Mouse (Mus musculus) layer of hippocampus, postnatal 10 days (tissue): Measurements from ENCODE around the gene Hsd17b3. TPM values are rescaled to one million over a fixed set of nuclear protein-coding genes. Genes with fewer than 3 reads are reported as not detected.

Experiments used
- DNase-seq, 2 experiments: peaks; one replicate each; pipeline ENCODE4 v3.0.0; 2021; ENCODE audit warnings: low spot score in 2 of 2
- long read RNA-seq: library from polyadenylated mRNA; stranded (forward); transcript quantifications from one replicate; pipeline ENCODE4 v2.0.0, GENCODE M21; 2023
- total RNA-seq, 2 experiments: library from RNA; stranded (reverse); gene quantifications; 2 replicates each; pipeline ENCODE4 v1.2.3; 2021

The Hsd17b3 gene
- not detected for total RNA-seq
- long read RNA-seq, result 0 reads

DNA sequence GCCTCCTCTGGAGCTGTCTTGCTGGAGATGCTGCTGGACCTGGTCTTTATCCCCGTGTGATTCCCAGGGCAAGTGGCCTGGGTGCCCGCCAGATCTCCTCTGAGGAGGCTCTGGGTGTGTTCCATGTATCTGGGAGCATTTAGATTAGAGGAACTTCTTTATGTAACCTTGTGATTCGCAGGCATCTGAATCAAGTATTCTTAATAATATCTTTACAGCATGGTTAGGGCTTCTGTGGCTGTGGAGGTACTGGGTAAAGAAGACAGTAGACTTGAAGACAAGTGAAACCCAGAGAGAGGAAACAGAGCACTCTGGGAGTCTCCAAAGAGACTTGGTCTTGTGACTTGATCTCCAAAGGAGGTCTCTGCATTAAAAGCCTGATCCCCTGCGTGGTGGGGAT is at the start of gene Hsd17b3:
Gene Hsd17b3, minus strand, starts transcription at position 101 of the 400 bp plus-strand sequence.
- no peak for DNase-seq

GRCm38 (mm10) chr13:64129616-64130375 is 40.8 kb upstream of the Hsd17b3 start:
- DNase-seq, result peak; percentile 28 to 49

GRCm38 (mm10) chr13:64128858-64129615 is 40.0 kb upstream of the Hsd17b3 start, which contains the start of gene Slc35d2:
TSS of gene Slc35d2 (minus strand) at chr13:64129368.
- DNase-seq, result peak; percentile 9 to 49

DNA sequence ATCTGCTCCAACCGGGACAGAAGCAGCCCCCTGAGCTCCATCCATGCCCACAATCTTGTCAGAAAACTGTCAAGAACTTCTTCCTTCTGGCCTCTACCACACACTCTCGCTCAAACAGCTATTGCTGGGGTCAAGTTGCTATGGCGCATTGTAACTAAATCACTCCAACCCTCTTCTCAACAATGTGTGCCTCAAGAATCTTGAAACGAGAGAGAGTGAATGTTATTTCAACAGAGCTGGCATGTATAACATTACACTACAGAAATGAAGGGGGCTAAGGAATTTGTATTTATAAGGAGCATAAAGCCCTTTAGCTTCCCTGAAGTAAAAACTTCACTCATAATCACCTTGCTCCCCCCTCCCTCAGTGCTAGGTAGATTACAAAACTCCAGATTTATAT is 37.3 kb upstream of the Hsd17b3 start:
- no peak for DNase-seq

- no peak for DNase-seq
These were observed 35.9 kb upstream of the Hsd17b3 start for GRCm38 (mm10) chr13:64124886-64125285.

DNA sequence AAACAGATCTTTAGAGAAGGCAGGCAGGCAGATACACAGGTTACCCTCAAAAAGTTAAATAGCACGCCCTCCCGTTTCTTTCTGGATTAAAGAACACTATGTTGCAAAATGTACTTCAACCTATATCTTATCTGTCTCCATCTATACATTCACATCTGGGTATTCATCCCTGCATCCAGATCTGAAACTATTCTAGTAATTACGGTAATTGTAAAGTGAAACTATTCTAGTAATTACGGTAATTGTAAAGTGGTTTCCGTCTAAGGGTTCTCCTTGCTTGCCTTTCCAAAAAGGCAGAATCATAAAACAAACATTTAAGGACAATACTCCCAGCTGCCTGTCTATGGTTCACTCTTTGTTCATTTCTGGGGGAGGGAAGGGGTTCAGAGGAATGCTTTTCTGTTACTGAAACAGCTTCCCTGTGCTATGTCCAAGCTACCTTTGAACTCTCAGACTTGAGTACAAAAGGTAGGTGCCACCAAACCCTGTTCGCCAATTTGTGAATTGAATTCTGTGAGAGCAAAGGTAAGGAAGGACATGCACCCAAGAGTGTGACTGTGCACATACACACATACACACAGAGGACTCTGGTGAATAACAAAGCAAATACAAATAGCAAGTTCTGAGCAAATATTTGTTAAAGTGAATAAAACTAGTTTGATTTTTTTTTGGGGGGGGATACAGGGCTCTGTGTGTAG is 34.6 kb upstream of the Hsd17b3 start:
- no peak for DNase-seq

DNA sequence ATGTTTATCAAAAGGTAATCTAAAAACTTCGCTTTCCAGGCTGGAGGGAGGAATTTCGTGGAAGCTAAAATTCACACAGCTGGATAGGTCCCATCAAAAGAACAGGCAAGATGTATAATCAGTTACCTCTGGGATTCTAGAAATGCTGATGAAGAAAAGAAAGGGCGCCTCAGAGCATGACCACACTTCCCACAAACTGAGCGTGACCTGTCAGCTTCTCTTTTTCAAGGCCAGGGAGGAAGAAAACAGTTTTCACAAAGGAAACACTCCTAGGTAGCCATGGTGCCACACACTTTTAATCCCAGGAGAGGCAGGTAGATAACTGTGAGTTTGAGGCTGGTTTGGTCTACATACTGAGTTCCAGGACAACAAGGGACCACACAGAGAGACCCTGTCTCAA is 31.7 kb upstream of the Hsd17b3 start:
- DNase-seq, result no peak

- no peak for DNase-seq
These were observed 28.4 kb upstream of the Hsd17b3 start for GRCm38 (mm10) chr13:64117442-64117841.

DNA sequence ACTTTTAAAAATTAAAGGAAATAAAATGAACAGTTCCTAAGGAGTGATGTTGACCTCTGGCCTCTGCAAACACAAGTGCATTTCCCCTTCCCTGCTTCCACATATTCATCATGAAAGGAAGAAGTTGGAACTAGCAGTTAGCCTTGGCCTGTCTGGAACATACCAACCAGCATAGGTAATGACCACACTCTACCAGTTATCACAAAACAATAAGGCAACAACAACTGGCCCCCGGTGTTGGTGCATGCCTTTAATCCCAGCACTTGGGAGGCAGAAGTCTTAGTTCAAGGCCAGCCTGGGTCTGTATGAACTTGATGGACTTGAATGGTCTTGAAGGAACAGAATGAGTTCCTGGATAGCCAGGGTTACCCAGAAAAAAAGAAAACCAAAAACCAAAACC is 21.4 kb upstream of the Hsd17b3 start:
- DNase-seq, result no peak

DNA sequence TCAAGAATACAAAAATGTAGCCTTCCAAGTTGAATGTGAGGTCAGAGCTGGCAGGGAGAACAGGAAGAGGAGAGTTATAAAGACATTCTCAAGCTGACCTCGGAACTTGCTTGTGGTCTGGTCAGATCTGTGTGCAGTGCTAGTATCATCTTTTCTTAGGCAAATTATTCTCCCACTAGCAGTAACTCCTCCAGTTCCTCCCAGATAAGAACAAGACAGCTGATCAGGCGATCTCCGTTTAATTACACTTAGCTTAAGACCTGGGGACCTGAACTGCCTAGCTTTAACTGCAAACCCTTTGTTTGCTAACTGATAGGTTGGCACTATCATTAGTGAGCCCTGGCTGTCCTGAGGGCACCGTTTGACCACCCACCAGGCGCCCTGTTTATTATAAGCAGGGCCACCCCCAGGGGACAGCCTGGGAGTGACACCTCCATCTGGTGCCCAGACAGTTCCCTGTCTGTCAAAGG is 19.4 kb upstream of the Hsd17b3 start:
- DNase-seq, result no peak

GRCm38 (mm10) chr13:64107535-64107934 is 18.5 kb upstream of the Hsd17b3 start:
- DNase-seq, result no peak

GRCm38 (mm10) chr13:64107105-64107504 is 18.1 kb upstream of the Hsd17b3 start:
- no peak for DNase-seq

- no peak for DNase-seq
These were observed 16.7 kb upstream of the Hsd17b3 start for GRCm38 (mm10) chr13:64105690-64106089.

DNA sequence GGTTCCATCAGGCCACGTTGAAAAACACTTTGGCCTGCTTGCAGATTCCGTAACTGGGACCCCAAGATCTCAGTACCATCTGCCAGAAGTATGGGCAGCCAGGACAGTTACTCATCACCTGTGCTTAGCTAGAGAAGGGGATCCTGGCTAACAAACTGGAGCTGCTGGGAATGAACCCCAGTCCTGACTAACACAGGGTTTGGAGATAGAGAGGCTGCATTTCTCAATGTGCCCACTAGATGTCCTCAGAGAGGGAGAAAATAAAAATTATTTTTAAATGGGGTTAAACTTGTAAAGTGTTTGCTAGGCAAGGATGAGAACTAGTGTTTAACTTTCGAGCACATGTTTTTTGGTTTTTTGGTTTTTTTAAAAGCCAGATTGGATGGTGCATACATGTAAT is 11.2 kb upstream of the Hsd17b3 start:
- DNase-seq, result peak; percentile 62 to 64

- peak; percentile 39 to 43 for DNase-seq
These were observed 10.0 kb upstream of the Hsd17b3 start for GRCm38 (mm10) chr13:64098992-64099391.

- DNase-seq, result peak; percentile 83 to 86
These were observed 4.3 kb upstream of the Hsd17b3 start for GRCm38 (mm10) chr13:64093341-64093740.

DNA sequence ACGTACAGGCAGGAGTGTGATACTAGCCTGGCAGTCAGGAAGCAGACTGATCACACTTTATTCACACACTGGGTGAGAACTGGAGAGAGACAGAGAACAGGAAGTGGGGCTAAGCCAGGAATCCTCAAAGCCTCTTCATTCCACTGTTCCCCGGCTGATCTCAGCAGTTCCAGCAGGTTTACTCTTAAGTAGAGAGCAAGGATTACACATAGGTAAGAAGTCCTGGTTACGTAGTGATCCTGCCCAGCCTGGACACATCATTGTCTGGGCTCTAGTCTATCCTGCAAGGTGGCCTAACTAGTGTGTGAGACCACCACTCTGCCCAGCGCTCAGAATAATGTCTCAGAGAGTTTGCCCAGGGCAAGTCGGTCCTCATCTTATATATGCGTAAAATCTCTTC is 3.7 kb upstream of the Hsd17b3 start:
- no peak for DNase-seq

DNA sequence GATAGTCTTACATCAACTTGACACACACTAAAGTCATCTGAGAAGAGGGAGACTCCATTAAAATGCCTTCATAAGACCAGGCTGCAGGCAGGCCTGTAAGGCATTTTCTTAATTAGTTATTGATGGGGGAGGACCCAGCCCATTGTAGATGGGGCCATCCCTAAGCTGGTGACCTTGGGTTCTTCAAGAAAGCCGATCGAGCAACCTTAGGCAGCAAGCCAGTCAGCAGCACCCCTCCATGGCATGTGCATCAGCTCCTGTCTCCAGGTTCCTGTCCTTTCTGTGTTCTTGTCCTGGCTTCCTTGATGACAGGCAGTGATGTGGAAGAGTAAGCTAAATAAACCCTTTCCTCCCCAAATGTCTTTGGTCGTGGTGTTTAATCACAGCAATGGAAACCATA is 3.1 kb upstream of the Hsd17b3 start:
- no peak for DNase-seq

GRCm38 (mm10) chr13:64091006-64091405 is 2.0 kb upstream of the Hsd17b3 start:
- DNase-seq, result no peak

- no peak for DNase-seq
These were observed 1.2 kb upstream of the Hsd17b3 start for GRCm38 (mm10) chr13:64090278-64090677.

- no peak for DNase-seq
These were observed 973 bp downstream of the Hsd17b3 start for GRCm38 (mm10) chr13:64088057-64088456.

GRCm38 (mm10) chr13:64086036-64086435 is 3.0 kb downstream of the Hsd17b3 start:
- DNase-seq, result no peak
